14 mouse cellular contexts compared by ENCODE assay signal in the genomic region with DNA sequence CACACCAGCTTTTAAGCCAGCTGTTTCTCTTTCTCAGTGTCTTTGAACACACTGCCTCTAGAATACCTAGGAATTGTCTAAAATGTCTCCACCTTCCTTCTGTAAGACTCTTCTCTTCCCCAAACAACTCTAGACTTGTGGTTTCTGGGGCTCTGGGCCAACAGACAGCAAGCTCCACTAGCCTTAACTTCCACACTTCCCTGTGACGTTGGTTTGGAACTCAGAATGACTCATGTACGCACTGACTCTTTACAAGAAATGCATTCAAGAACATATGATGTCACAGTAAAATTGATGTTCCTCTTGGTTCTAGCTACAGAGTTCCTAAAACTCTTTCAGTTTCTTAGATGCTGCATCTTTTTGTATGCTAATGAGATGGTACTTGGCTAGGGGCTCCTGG.
"Had no signal": no experiment of that assay in that cellular context is flagged by ENCODE, and none has a peak within 500 bp of the region (broad histone marks: within the 10 kb centered on the region; RNA-seq: fewer than 3 reads in every experiment).

No protein-coding gene starts in this region.

- ATAC-seq: liver, embryonic 12.5 days had no signal

- DNase-seq: kidney, adult 2 months; kidney, postnatal 25 days; layer of hippocampus, adult 9-11 months; layer of hippocampus, postnatal 36 days; lung, embryonic 14.5 days; lung, postnatal 14 days; midbrain, embryonic 14.5 days; right cerebral cortex, postnatal 14 days; thymus, postnatal 4 days had no signal

- H3K36me3 ChIP-seq: limb, embryonic 15.5 days; liver, embryonic 12.5 days; midbrain, embryonic 10.5 days; neural tube, embryonic 12.5 days; stomach, embryonic 15.5 days had no signal

- H3K9me3 ChIP-seq: limb, embryonic 15.5 days; liver, embryonic 12.5 days; midbrain, embryonic 10.5 days; neural tube, embryonic 12.5 days; stomach, embryonic 15.5 days had no signal

- H3K27ac ChIP-seq: limb, embryonic 15.5 days; liver, embryonic 12.5 days; midbrain, embryonic 10.5 days; neural tube, embryonic 12.5 days; stomach, embryonic 15.5 days had no signal

- H3K4me3 ChIP-seq: limb, embryonic 15.5 days; liver, embryonic 12.5 days; midbrain, embryonic 10.5 days; neural tube, embryonic 12.5 days; stomach, embryonic 15.5 days had no signal

- H3K9ac ChIP-seq: limb, embryonic 15.5 days; liver, embryonic 12.5 days; lung, embryonic 14.5 days; neural tube, embryonic 12.5 days; stomach, embryonic 15.5 days had no signal

- H3K27me3 ChIP-seq: limb, embryonic 15.5 days; neural tube, embryonic 12.5 days; stomach, embryonic 15.5 days had no signal

- H3K4me1 ChIP-seq: neural tube, embryonic 12.5 days; stomach, embryonic 15.5 days had no signal

- H3K4me2 ChIP-seq: limb, embryonic 15.5 days; liver, embryonic 12.5 days; lung, embryonic 14.5 days; neural tube, embryonic 12.5 days; stomach, embryonic 15.5 days had no signal
